Mouse (Mus musculus) bone marrow macrophage, adult 2 months (primary cell): ENCODE data around the gene Prdx5. TPM values are rescaled to one million over a fixed set of nuclear protein-coding genes. Genes with fewer than 3 reads are reported as not detected.

Experiments used
- H3K27ac ChIP-seq: 2 replicates; pipeline ENCODE4 v1.5.1; 2012; ENCODE audit warnings: low read depth, low read length; ENCODE audit not compliant: insufficient read depth
- H3K4me1 ChIP-seq: 2 replicates; pipeline ENCODE4 v1.6.1; 2012; ENCODE audit warnings: low read length; ENCODE audit not compliant: control insufficient read depth, insufficient read depth
- H3K4me3 ChIP-seq: 2 replicates; pipeline ENCODE4 v1.5.1; 2012; ENCODE audit warnings: mild to moderate bottlenecking, low read length, moderate library complexity; ENCODE audit not compliant: insufficient read depth
- CTCF ChIP-seq: IDR thresholded peaks from 2 replicates; pipeline ENCODE4 v1.5.1; 2012; ENCODE audit warnings: low read depth, mild to moderate bottlenecking, low read length, moderate library complexity
- POLR2A ChIP-seq: IDR thresholded peaks from 2 replicates; pipeline ENCODE4 v1.6.1; 2012; ENCODE audit warnings: mild to moderate bottlenecking, low read depth, low read length, borderline replicate concordance
- polyA plus RNA-seq: library from polyadenylated mRNA; stranded (reverse); fragments of >200 nt; gene quantifications from 2 replicates; pipeline ENCODE4 v1.2.4, GENCODE M21; 2012; ENCODE audit not compliant: missing spikeins, insufficient read depth, insufficient read length

Gene Prdx5
- polyA plus RNA-seq, 1 experiment: 349 TPM

- H3K27ac ChIP-seq: no peak overlapping the region
- H3K4me3 ChIP-seq: no peak overlapping the region
- H3K4me1 ChIP-seq: peaks cover 31% of the 10 kb centered on the region
- TF ChIP-seq POLR2A (no peak), CTCF (no peak)
These were observed 39.6 kb upstream of the Prdx5 start for GRCm38 (mm10) chr19:6949532-6949931.

GRCm38 (mm10) chr19:6948186-6948585 lies 38.3 kb upstream of the Prdx5 start:
- no peak overlapping the region for H3K4me3 ChIP-seq
- peaks cover 32% of the 10 kb centered on the region for H3K4me1 ChIP-seq
- TF ChIP-seq POLR2A (no peak), CTCF (no peak)
- no peak overlapping the region for H3K27ac ChIP-seq

GRCm38 (mm10) chr19:6947742-6948141 lies 37.8 kb upstream of the Prdx5 start:
- H3K27ac ChIP-seq: no peak overlapping the region
- H3K4me3 ChIP-seq: no peak overlapping the region
- TF ChIP-seq POLR2A (no peak), CTCF (no peak)
- peaks cover 27% of the 10 kb centered on the region for H3K4me1 ChIP-seq

- Histone ChIP-seq H3K27ac (no peak overlapping the region), H3K4me3 (no peak overlapping the region), H3K4me1 (peaks cover 19% of the 10 kb centered on the region)
- TF ChIP-seq CTCF (no peak), POLR2A (no peak)
These were observed 33.8 kb upstream of the Prdx5 start for GRCm38 (mm10) chr19:6943709-6944108.

GRCm38 (mm10) chr19:6942764-6943163 lies 32.9 kb upstream of the Prdx5 start:
- Histone ChIP-seq H3K4me1 (peaks cover 15% of the 10 kb centered on the region), H3K4me3 (peak overlapping the region; percentile 64), H3K27ac (peak overlapping the region; percentile 40)
- TF ChIP-seq CTCF: no peak
- TF ChIP-seq POLR2A: no peak

GRCm38 (mm10) chr19:6942249-6942691 lies 32.4 kb upstream of the Prdx5 start, which contains the start of gene Gpr137:
TSS of gene Gpr137 (minus strand) at chr19:6942480.
- Histone ChIP-seq H3K4me1 (peaks cover 15% of the 10 kb centered on the region), H3K4me3 (peak within 1 kb of the TSS; percentile 92), H3K27ac (peak within 1 kb of the TSS; percentile 97)
- TF ChIP-seq POLR2A (0 out of 2 replicates have a peak, but pooled peaks have one; percentile 25), CTCF (no peak)

GRCm38 (mm10) chr19:6941372-6942248 lies 31.7 kb upstream of the Prdx5 start, which contains the start of gene Bad:
TSS of gene Bad (plus strand) at chr19:6941861.
- peaks cover 10% of the 10 kb centered on the region for H3K4me1 ChIP-seq
- peak within 1 kb of the TSS; percentile 92 for H3K4me3 ChIP-seq
- TF ChIP-seq POLR2A: no peak; the same call in 1 of the 2 replicates
- no peak for TF ChIP-seq CTCF
- H3K27ac ChIP-seq: peak within 1 kb of the TSS; percentile 97

- peak overlapping the region; percentile 57 for H3K27ac ChIP-seq
These were observed 30.8 kb upstream of the Prdx5 start for GRCm38 (mm10) chr19:6940396-6941351.

More at GRCm38 (mm10) chr19:6940396-6941351, 30.8 kb upstream of the Prdx5 start:
- Histone ChIP-seq H3K4me1 (peaks cover 2% of the 10 kb centered on the region; the same call in 1 of the 2 replicates), H3K4me3 (peak overlapping the region; percentile 92)
- TF ChIP-seq POLR2A: no peak
- TF ChIP-seq CTCF: no peak
